ENCODE assay signal across 21 mouse cellular contexts in the genomic region with DNA sequence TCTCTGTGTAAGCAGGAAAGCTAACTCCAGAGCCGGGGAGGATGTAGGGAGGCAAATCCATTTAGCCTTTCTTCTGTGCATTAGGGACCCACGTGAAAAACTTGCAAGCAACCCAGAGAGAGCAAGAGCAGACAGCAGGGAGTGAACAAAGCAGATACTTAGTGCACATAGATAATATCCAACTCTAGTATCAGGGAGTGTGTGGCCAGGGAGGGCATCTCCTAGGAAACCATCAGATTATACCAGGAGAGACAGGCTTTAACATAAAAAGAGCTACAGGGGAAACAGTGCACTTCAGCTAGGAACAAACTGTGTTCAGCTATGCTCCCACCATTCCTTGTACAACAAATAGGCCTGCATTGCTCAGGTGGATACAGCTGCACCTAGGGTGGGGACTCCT.
A peak's percentile ranks its signal among the peaks of the same experiment; 100 is the strongest.
DNase-seq lines count a peak whose midpoint lies in the region; ATAC-seq lines count a peak whose summit lies in the region.
"Had no signal": no experiment of that assay in that cellular context is flagged by ENCODE, and none has a peak within 500 bp of the region (broad histone marks: within the 10 kb centered on the region; RNA-seq: fewer than 3 reads in every experiment).

No protein-coding gene starts in this region.

- no peak for DNase-seq in forebrain, embryonic 11.5 days (ENCODE audit: low spot score)
- DNase-seq in testis, postnatal 14 days (ENCODE audit: low spot score): peak; percentile 33
- no peak for DNase-seq in testis, postnatal 10 days (ENCODE audit: low spot score)
- no peak for DNase-seq in gastrocnemius, postnatal 10 days
- DNase-seq: adrenal gland, postnatal 14 days; cerebellum, adult 18-20 months; cerebellum, adult 9-11 months; cerebellum, postnatal 36 days; gastrocnemius, postnatal 14 days; heart, adult 2 months; heart, postnatal 14 days had no signal

- ATAC-seq in forebrain, embryonic 15.5 days (replicated peaks): 0 out of 2 replicates have a peak, but pooled peaks have one; percentile 37
- ATAC-seq in forebrain, embryonic 11.5 days (replicated peaks; ENCODE audit: low FRiP score): no peak
- peak; percentile 47; the same call in 1 of the 2 replicates for ATAC-seq in intestine, embryonic 15.5 days
- no peak for ATAC-seq in intestine, embryonic 16.5 days
- ATAC-seq: activated CD4-positive, CD25-positive, alpha-beta regulatory T cell, adult 4 months; hindbrain, postnatal 0 days; Patski had no signal

- peaks cover 4% of the 10 kb centered on the region; the same call in 1 of the 2 replicates for H3K4me1 ChIP-seq in forebrain, embryonic 15.5 days
- 0 out of 2 replicates have a peak, but pooled peaks cover 2% of the 10 kb centered on the region for H3K4me1 ChIP-seq in forebrain, embryonic 11.5 days (replicated peaks; ENCODE audit: control insufficient read depth, insufficient read depth, low read length)
- no peaks in the 10 kb centered on the region for H3K4me1 ChIP-seq in intestine, embryonic 15.5 days (replicated peaks)
- no peaks in the 10 kb centered on the region; the same call in 1 of the 2 replicates for H3K4me1 ChIP-seq in intestine, embryonic 16.5 days (ENCODE audit: control insufficient read depth, insufficient read depth, low read length)
- H3K4me1 ChIP-seq: embryonic facial prominence, embryonic 13.5 days had no signal

- no peaks in the 10 kb centered on the region for H3K9me3 ChIP-seq in forebrain, embryonic 15.5 days
- no peaks in the 10 kb centered on the region for H3K9me3 ChIP-seq in forebrain, embryonic 11.5 days (ENCODE audit: control insufficient read depth, low read length)
- no peaks in the 10 kb centered on the region for H3K9me3 ChIP-seq in intestine, embryonic 15.5 days
- no peaks in the 10 kb centered on the region for H3K9me3 ChIP-seq in intestine, embryonic 16.5 days (ENCODE audit: control insufficient read depth, low read length)
- H3K9me3 ChIP-seq: embryonic facial prominence, embryonic 13.5 days; heart, embryonic 15.5 days had no signal

- no peaks in the 10 kb centered on the region for H3K36me3 ChIP-seq in forebrain, embryonic 15.5 days
- no peaks in the 10 kb centered on the region for H3K36me3 ChIP-seq in forebrain, embryonic 11.5 days (ENCODE audit: control insufficient read depth, insufficient read depth, low read length)
- H3K36me3 ChIP-seq in intestine, embryonic 15.5 days: no peaks in the 10 kb centered on the region
- no peaks in the 10 kb centered on the region for H3K36me3 ChIP-seq in intestine, embryonic 16.5 days (ENCODE audit: control insufficient read depth, insufficient read depth, low read length)
- H3K36me3 ChIP-seq: embryonic facial prominence, embryonic 13.5 days; heart, embryonic 15.5 days had no signal

- no peak overlapping the region for H3K9ac ChIP-seq in forebrain, embryonic 15.5 days (replicated peaks)
- H3K9ac ChIP-seq in forebrain, embryonic 11.5 days (ENCODE audit: low read length): no peak overlapping the region
- no peak overlapping the region for H3K9ac ChIP-seq in intestine, embryonic 15.5 days
- no peak overlapping the region for H3K9ac ChIP-seq in intestine, embryonic 16.5 days (ENCODE audit: low read depth, low read length)
- H3K9ac ChIP-seq: embryonic facial prominence, embryonic 13.5 days; heart, embryonic 15.5 days had no signal

- H3K4me2 ChIP-seq in forebrain, embryonic 15.5 days (replicated peaks): no peak overlapping the region
- no peak overlapping the region for H3K4me2 ChIP-seq in forebrain, embryonic 11.5 days (ENCODE audit: low read depth, low read length, severe bottlenecking)
- no peak overlapping the region for H3K4me2 ChIP-seq in intestine, embryonic 15.5 days (replicated peaks)
- H3K4me2 ChIP-seq in intestine, embryonic 16.5 days (ENCODE audit: low read depth, low read length): no peak overlapping the region
- H3K4me2 ChIP-seq: embryonic facial prominence, embryonic 13.5 days; heart, embryonic 11.5 days; heart, embryonic 15.5 days had no signal

- H3K27me3 ChIP-seq in forebrain, embryonic 15.5 days: no peaks in the 10 kb centered on the region
- H3K27me3 ChIP-seq in forebrain, embryonic 11.5 days (ENCODE audit: control insufficient read depth, insufficient read depth, low read length): no peaks in the 10 kb centered on the region
- H3K27me3 ChIP-seq in intestine, embryonic 15.5 days (replicated peaks): no peaks in the 10 kb centered on the region
- no peaks in the 10 kb centered on the region for H3K27me3 ChIP-seq in intestine, embryonic 16.5 days (replicated peaks; ENCODE audit: control insufficient read depth, insufficient read depth, low read length)
- H3K27me3 ChIP-seq: CH12.LX; embryonic facial prominence, embryonic 13.5 days; heart, embryonic 15.5 days had no signal

- 44% methylated on average over 2 of the region's 2 CpGs for WGBS in forebrain, embryonic 15.5 days
- 51% methylated on average over 2 of the region's 2 CpGs for WGBS in forebrain, embryonic 11.5 days
- 42% methylated on average over 2 of the region's 2 CpGs for WGBS in intestine, embryonic 15.5 days
- 29% methylated on average over 2 of the region's 2 CpGs for WGBS in intestine, embryonic 16.5 days

- H3K27ac ChIP-seq in forebrain, embryonic 15.5 days (replicated peaks): no peak overlapping the region
- no peak overlapping the region for H3K27ac ChIP-seq in forebrain, embryonic 11.5 days (ENCODE audit: low read depth, low read length)
- H3K27ac ChIP-seq in intestine, embryonic 15.5 days: no peak overlapping the region
- H3K27ac ChIP-seq in intestine, embryonic 16.5 days (ENCODE audit: low read length): no peak overlapping the region
- H3K27ac ChIP-seq: embryonic facial prominence, embryonic 13.5 days; heart, adult 2 months; heart, embryonic 15.5 days; hindbrain, postnatal 0 days had no signal

- no peak overlapping the region for H3K4me3 ChIP-seq in forebrain, embryonic 15.5 days
- H3K4me3 ChIP-seq in forebrain, embryonic 11.5 days (ENCODE audit: low read depth, low read length): no peak overlapping the region
- H3K4me3 ChIP-seq in intestine, embryonic 15.5 days (replicated peaks): no peak overlapping the region
- H3K4me3 ChIP-seq in intestine, embryonic 16.5 days (ENCODE audit: low read length): no peak overlapping the region
- H3K4me3 ChIP-seq: embryonic facial prominence, embryonic 13.5 days; heart, adult 2 months; heart, embryonic 15.5 days had no signal

Comparison
In these comparisons a context has a peak if more than half of its experiments do, and no peak if none do; other contexts are left out.
1. ATAC-seq: peak in forebrain, embryonic 15.5 days (single experiment) and intestine, embryonic 15.5 days (single experiment); none in forebrain, embryonic 11.5 days (single experiment) and intestine, embryonic 16.5 days (single experiment).